Comparison of ENCODE assay signal across 8 mouse cellular contexts in genomic region chr10:90728401-90729358, GRCm38 (mm10).
DNase-seq lines count a peak whose midpoint lies in the region; ATAC-seq and TF ChIP-seq lines count a peak whose summit lies in the region.

No protein-coding gene starts in this region.

- ATAC-seq in embryonic facial prominence, embryonic 12.5 days (ENCODE audit: insufficient number of reproducible peaks, insufficient read depth, low FRiP score, low TSS enrichment): peak; percentile 30
- no peak for ATAC-seq in heart, embryonic 13.5 days (ENCODE audit: extremely low read depth, insufficient number of reproducible peaks, low FRiP score, low TSS enrichment)
- ATAC-seq in kidney, postnatal 0 days (replicated peaks; ENCODE audit: low FRiP score, low read depth): peak; percentile 54
- ATAC-seq in liver, embryonic 12.5 days: no peak

- no peaks in the 10 kb centered on the region for H3K9me3 ChIP-seq in embryonic facial prominence, embryonic 12.5 days
- no peaks in the 10 kb centered on the region for H3K9me3 ChIP-seq in heart, embryonic 13.5 days
- no peaks in the 10 kb centered on the region for H3K9me3 ChIP-seq in kidney, postnatal 0 days (replicated peaks; ENCODE audit: low read length)
- no peaks in the 10 kb centered on the region for H3K9me3 ChIP-seq in liver, embryonic 12.5 days (replicated peaks)

- WGBS in embryonic facial prominence, embryonic 12.5 days: 24% methylated on average over 22 of the region's 22 CpGs
- WGBS in heart, embryonic 13.5 days: 27% methylated on average over 22 of the region's 22 CpGs
- WGBS in kidney, postnatal 0 days: 23% methylated on average over 22 of the region's 22 CpGs
- WGBS in liver, embryonic 12.5 days (ENCODE audit: insufficient replicate concordance): 24% methylated on average over 22 of the region's 22 CpGs

- H3K9ac ChIP-seq in embryonic facial prominence, embryonic 12.5 days: no peak overlapping the region; the same call in 1 of the 2 replicates
- peak overlapping the region; percentile 71; the same call in 1 of the 2 replicates for H3K9ac ChIP-seq in heart, embryonic 13.5 days
- no peak overlapping the region for H3K9ac ChIP-seq in kidney, postnatal 0 days (ENCODE audit: low read depth, low read length)
- no peak overlapping the region for H3K9ac ChIP-seq in liver, embryonic 12.5 days

- H3K4me3 ChIP-seq in embryonic facial prominence, embryonic 12.5 days: peak overlapping the region; percentile 19
- peak overlapping the region; percentile 41 for H3K4me3 ChIP-seq in heart, embryonic 13.5 days
- H3K4me3 ChIP-seq in kidney, postnatal 0 days (replicated peaks; ENCODE audit: low read depth, low read length): peak overlapping the region; percentile 29
- H3K4me3 ChIP-seq in liver, embryonic 12.5 days: peak overlapping the region; percentile 23

- TF ChIP-seq CTCF in kidney, postnatal 0 days (IDR thresholded peaks at IDR 0.05; ENCODE audit: low read depth): peak; percentile 81

- no peak overlapping the region for H3K27ac ChIP-seq in embryonic facial prominence, embryonic 12.5 days
- H3K27ac ChIP-seq in heart, embryonic 13.5 days (replicated peaks): no peak overlapping the region
- no peak overlapping the region for H3K27ac ChIP-seq in kidney, postnatal 0 days
- no peak overlapping the region for H3K27ac ChIP-seq in liver, embryonic 12.5 days

- peak; percentile 70 for DNase-seq in CD4-positive, CD25-positive, alpha-beta regulatory T cell, adult 2 months (ENCODE audit: low read depth, low spot score)
- DNase-seq in adrenal gland, postnatal 25 days: peak; percentile 36
- peak; percentile 84 for DNase-seq in kidney, postnatal 0 days (ENCODE audit: low spot score)
- peak; percentile 72 for DNase-seq in neural tube, embryonic 10.5 days (ENCODE audit: extremely low spot score, low spot score)
- peak; percentile 18 for DNase-seq in thymus, adult 18-20 months

- peaks cover 4% of the 10 kb centered on the region; the same call in 1 of the 2 replicates for H3K4me1 ChIP-seq in embryonic facial prominence, embryonic 12.5 days
- H3K4me1 ChIP-seq in heart, embryonic 13.5 days: 0 out of 2 replicates have a peak, but pooled peaks cover 3% of the 10 kb centered on the region
- H3K4me1 ChIP-seq in kidney, postnatal 0 days (replicated peaks; ENCODE audit: insufficient read depth, low read length): no peaks in the 10 kb centered on the region
- H3K4me1 ChIP-seq in liver, embryonic 12.5 days: peaks cover 4% of the 10 kb centered on the region; the same call in 1 of the 2 replicates

- 0 out of 2 replicates have a peak, but pooled peaks cover 3% of the 10 kb centered on the region for H3K27me3 ChIP-seq in embryonic facial prominence, embryonic 12.5 days
- peaks cover 30% of the 10 kb centered on the region for H3K27me3 ChIP-seq in heart, embryonic 13.5 days (replicated peaks)
- H3K27me3 ChIP-seq in kidney, postnatal 0 days (ENCODE audit: insufficient read depth, low read length): no peaks in the 10 kb centered on the region
- no peaks in the 10 kb centered on the region; the same call in 1 of the 2 replicates for H3K27me3 ChIP-seq in liver, embryonic 12.5 days (replicated peaks)

- peak overlapping the region; percentile 52 for H3K4me2 ChIP-seq in embryonic facial prominence, embryonic 12.5 days (replicated peaks)
- H3K4me2 ChIP-seq in heart, embryonic 13.5 days: peak overlapping the region; percentile 70
- H3K4me2 ChIP-seq in kidney, postnatal 0 days (ENCODE audit: low read length): peak overlapping the region; percentile 67
- peak overlapping the region; percentile 57 for H3K4me2 ChIP-seq in liver, embryonic 12.5 days

- no peaks in the 10 kb centered on the region for H3K36me3 ChIP-seq in embryonic facial prominence, embryonic 12.5 days
- H3K36me3 ChIP-seq in heart, embryonic 13.5 days: no peaks in the 10 kb centered on the region
- no peaks in the 10 kb centered on the region for H3K36me3 ChIP-seq in kidney, postnatal 0 days (ENCODE audit: insufficient read depth, low read length)
- H3K36me3 ChIP-seq in liver, embryonic 12.5 days: no peaks in the 10 kb centered on the region

Comparison
In these comparisons a context has a peak if more than half of its experiments do, and no peak if none do; other contexts are left out.
1. DNase-seq: peak in every context shown above with its lines; median percentile 84 in kidney, postnatal 0 days; 72 in neural tube, embryonic 10.5 days; 70 in CD4-positive, CD25-positive, alpha-beta regulatory T cell, adult 2 months; 36 in adrenal gland, postnatal 25 days; 18 in thymus, adult 18-20 months.
2. ATAC-seq: peak in embryonic facial prominence, embryonic 12.5 days (single experiment) and kidney, postnatal 0 days (single experiment); none in heart, embryonic 13.5 days (single experiment) and liver, embryonic 12.5 days (single experiment).
3. Peak in every context shown above with its lines, with median percentiles within 50 percentile points of each other: H3K4me2 ChIP-seq and H3K4me3 ChIP-seq.